Mouse (Mus musculus) stomach, postnatal 0 days (tissue): ENCODE results near the gene Gm21680.
"Not testable (repeated sequence)": the region's sequence is repeated elsewhere in the genome, so short reads cannot be mapped to it uniquely, and the experiment has no call there.

Experiments used
- CTCF ChIP-seq: IDR thresholded peaks from 2 replicates; pipeline ENCODE4 v1.5.1; 2016; ENCODE audit warnings: antibody characterized with exemption, low read depth, mild to moderate bottlenecking, moderate library complexity
- EP300 ChIP-seq: optimal IDR thresholded peaks from 2 replicates; pipeline ENCODE3; 2016; ENCODE audit warnings: antibody characterized with exemption

DNA sequence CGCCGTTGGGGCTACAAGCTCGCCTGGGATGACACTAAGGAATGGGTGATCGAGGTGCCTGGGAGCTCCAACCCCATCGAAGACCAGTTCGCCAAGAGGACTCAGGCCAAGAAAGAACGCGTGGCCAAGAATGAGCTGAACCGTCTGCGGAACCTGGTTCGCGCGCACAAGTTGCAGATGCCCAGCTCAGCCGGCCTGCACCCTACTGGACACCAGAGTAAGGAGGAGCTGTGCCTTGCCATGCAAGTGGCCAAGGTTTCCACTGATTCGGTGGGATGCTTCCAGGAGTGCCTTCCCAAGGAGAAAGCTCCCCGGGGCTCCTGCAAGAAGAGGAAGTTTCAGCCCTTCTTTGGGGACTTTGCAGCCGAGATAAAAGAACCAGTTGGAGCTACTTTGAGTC is 15.4 kb downstream of the Gm21680 start:
- not testable (repeated sequence) for TF ChIP-seq CTCF, EP300
